Mouse (Mus musculus): ENCODE measurements around the gene Comp.

GRCm38 (mm10) chr8:70347860-70348420 lies 25.4 kb upstream of the Comp start:
- TF ChIP-seq POLR2A (IDR thresholded peaks at IDR 0.05; ENCODE audit: extremely low read depth, insufficient read depth, low read length) (no peak), CTCF (IDR thresholded peaks at IDR 0.05; ENCODE audit: low read depth, low read length) (no peak)

Data from liver, adult 2 months (tissue).